Mouse (Mus musculus): ENCODE results near the gene Ric1.
"Not testable (repeated sequence)": the region's sequence is repeated elsewhere in the genome, so short reads cannot be mapped to it uniquely, and the experiment has no call there.

Gene Ric1

GRCm38 (mm10) chr19:29497874-29498273 is 24.2 kb upstream of the Ric1 start:
- no peak for DNase-seq (ENCODE audit: low spot score in 2 of 2)

GRCm38 (mm10) chr19:29498842-29499456 is 23.1 kb upstream of the Ric1 start:
- DNase-seq (ENCODE audit: low spot score in 2 of 2): no peak

DNA sequence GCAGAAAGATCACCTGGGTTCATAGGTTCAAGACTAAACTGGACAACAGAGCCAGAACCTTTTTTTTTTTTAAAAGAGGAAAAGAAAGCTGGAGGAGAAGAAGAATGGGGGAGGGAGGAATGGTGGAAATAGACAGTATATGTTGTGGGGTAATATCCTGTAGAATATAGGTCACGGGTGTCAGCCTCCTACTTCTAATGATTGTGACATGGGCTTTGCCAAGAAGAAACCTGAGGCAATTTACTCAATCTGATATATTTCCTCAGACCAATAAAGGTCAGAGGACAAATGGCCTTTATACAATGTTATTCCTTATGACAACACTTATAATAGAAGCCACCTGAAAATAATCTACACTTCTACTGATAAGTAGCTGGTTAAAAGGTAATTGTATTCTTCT is 21.7 kb upstream of the Ric1 start:
- no peak for DNase-seq (ENCODE audit: low spot score in 2 of 2)

DNA sequence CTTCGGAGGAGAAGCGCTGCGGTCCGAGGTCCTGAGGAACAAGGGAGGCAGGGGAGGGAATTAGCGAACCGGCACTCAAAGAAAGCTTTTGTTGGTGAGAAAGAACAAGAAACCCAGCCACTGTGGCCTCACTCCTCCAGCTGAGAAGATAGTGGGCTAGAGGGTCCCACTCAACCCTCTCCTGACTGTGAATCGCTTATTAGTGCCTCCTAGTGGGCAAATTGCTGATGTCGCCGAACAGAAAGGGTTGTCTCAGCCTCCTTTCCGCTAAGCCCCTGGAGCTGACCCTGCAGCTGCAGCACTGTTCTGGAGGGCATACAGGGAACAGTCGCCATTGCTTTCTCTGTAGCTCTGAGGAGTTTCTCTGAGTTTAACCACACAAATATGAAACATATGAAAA is 21.0 kb upstream of the Ric1 start:
- DNase-seq (ENCODE audit: low spot score in 2 of 2): no peak

DNA sequence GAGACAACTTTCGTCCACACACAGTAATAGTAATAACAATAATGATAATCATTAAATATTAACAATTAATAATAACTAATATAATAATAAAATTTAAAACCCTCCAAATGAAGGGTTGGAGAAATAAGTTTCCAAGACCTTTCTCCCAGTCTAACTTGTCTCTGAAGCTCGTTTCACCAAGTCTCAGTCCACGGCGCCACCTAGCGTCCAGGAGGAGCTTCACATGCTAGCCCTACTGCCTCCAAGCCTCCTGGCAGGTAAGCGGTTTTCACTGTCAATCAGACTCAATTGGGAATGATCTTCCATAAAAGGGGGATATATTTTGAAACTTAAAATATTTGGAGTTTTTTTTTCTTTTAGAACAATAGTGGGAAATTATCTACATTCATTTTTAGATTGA is 20.6 kb upstream of the Ric1 start:
- peak; percentile 55 to 77 for DNase-seq (ENCODE audit: low spot score in 2 of 2)

- no peak for DNase-seq (ENCODE audit: low spot score in 2 of 2)
These were observed 18.0 kb upstream of the Ric1 start for GRCm38 (mm10) chr19:29504131-29504530.

DNA sequence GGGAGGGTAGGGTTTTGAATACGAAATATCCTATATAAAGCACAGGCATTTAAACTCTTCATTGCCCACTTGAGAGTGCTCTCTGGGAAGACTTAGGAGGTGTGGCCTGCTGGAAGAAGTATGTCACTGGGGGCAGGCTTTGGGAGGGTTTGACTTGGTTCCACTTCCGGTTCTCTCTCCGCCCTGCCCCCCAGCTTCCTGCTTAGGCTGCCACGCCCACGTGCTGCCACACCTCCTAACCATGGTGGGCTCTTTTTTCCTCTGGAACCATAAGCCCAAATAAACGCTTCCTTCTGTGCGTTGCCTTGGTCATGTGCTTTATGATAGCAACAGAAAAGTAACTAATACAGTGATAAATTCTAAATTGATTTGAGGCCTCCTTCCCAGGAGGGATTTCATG is 16.5 kb upstream of the Ric1 start:
- DNase-seq (ENCODE audit: low spot score in 2 of 2): no peak

GRCm38 (mm10) chr19:29508208-29508607 is 13.9 kb upstream of the Ric1 start:
- no peak for DNase-seq (ENCODE audit: low spot score in 2 of 2)

DNA sequence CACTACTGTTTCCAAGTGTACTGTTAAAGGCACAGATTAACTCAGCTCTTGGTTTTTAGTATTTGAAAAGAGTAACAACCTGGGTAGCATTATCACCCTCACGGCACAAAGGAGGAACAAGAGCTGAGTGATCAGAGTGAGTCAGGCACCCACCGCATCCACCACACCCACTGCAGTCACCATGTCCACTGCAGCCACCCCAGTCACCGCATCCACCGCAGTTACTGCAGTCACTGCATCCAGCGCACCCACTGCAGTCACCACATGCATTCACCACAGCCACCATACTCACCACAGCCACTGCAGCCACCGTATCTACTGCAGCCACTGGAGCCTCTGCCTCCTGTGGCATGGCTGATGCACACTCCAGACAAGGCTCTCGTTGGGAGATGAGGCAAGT is 12.2 kb upstream of the Ric1 start:
- no peak for DNase-seq (ENCODE audit: low spot score in 2 of 2)

- DNase-seq (ENCODE audit: low spot score in 2 of 2): no peak
These were observed 10.3 kb upstream of the Ric1 start for GRCm38 (mm10) chr19:29511826-29512225.

DNA sequence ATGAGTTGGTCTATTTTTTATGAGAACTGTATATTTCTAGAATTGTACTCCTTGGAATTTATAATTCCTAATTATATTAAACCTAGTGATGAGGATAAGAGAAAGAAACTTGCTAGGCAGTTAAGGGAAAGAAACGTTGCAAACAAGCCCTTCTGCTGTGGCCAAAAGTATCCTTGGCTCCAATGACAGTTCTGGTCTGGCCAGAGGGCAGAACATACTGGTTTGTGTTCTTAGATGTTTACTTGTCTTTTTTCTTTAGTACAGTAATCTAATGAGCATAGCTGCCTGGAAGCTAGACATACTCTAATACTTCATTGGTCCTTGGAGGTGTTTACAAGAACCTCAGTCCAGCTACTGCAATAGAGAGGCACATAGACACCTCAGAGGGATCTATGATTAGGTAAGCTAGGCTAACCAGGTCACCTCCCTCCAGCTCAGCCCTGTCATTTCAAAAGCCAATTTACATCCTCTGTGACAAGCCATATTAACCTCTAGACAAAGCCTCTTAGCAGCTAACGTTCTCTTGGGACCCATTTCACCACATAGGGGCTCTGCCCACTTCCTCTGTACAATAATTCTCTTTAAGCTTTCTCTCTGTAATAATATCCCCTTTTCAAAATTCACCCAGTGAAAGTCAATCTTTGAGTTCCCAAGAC is 8.8 kb upstream of the Ric1 start:
- DNase-seq (ENCODE audit: low spot score in 2 of 2): no peak

DNA sequence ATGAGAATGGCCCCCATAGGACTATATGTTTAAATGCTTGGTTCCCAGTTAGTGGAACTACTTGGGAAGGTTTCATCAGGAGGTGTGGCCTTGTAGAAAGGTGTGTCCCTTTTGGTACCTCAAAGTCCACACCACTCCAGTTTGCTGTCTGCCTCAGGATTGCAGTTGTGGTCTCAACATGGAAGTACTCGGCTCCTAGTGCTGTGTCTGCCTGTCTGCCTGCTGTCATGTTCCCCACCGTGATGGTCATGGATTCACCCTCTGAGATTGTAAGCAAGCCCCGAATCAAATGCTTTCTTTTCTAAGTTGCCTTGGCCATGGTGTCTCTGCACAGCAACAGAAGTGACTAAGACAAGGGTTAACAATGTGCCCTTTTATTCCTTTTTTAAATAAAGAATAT is 8.0 kb upstream of the Ric1 start:
- DNase-seq (ENCODE audit: low spot score in 2 of 2): no peak

DNA sequence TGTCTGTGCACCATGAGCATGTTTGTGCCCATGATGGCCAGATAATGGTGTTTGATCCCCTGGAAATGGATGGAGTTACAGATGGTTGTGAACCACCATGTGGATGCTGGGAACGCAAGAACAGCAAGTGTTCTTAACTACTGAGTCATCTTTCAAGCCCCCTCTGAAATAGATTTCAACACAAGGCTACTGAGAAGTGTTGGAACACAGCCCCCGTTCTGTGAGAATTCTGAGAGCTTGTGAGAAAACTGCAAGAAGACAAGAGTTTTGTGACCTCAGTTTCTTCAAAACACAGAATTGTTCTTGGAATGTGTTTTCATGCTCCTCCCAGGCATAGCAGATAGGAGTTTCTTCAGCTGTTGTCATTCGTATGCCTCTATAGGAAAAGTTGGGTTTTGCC is 6.7 kb upstream of the Ric1 start:
- DNase-seq (ENCODE audit: low spot score in 2 of 2): no peak

DNA sequence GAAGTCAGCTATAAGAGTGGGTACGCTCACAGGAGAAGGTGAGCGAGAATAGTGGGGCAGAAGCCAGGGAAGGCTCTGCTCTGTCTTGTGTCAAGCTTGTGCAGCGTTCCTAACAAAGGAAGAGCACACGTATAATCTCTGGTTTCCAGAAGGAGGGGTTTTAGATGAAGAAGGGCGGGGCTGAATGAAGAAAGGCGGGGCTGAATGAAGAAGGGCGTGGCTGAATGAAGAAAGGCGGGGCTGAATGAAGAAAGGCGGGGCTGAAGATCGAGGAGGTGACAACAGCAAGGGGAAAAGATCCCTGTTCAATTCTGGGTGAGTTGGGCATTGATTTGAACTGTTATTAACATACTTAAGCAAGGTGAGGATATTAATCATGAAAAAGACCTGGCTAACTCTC is 6.1 kb upstream of the Ric1 start:
- DNase-seq (ENCODE audit: low spot score in 2 of 2): no peak

DNA sequence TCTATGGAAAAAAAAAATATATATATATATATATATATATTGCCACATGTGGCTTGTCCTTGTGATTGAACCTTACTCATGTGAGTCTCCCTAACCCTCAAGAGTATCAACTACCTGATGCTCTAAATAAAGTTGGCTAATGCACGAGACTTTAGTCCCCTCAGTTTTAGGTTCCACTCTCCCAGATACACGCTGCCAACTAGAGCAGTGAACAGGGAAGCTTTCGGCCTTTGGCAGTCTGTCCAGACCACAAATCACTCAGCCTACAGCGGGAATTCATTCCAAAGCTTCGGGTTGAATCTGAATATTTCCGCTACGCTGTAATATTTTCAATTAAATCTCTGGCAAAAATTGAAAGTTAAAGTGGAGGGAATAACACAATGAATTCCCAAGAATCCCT is 3.7 kb upstream of the Ric1 start:
- no peak for DNase-seq (ENCODE audit: low spot score in 2 of 2)

DNA sequence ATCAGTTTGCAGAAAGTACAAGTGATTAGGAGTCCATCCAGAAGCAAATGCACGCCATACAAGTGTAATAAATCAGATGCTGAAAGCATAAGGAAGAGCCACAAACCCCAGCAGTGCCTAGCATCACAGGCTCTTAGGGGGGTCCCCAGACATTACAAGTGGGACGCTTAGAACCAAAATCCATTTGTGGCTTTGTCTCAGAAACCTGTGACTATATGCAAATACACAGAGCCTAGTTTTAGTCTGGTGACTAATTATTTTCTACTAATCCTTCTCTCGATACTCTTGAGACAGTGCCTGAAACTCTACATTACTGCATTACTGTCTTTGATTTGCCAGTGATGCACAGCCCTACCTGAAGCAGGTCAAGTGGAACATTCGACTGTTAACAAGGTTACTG is 3.2 kb upstream of the Ric1 start:
- no peak for DNase-seq (ENCODE audit: low spot score in 2 of 2)

DNA sequence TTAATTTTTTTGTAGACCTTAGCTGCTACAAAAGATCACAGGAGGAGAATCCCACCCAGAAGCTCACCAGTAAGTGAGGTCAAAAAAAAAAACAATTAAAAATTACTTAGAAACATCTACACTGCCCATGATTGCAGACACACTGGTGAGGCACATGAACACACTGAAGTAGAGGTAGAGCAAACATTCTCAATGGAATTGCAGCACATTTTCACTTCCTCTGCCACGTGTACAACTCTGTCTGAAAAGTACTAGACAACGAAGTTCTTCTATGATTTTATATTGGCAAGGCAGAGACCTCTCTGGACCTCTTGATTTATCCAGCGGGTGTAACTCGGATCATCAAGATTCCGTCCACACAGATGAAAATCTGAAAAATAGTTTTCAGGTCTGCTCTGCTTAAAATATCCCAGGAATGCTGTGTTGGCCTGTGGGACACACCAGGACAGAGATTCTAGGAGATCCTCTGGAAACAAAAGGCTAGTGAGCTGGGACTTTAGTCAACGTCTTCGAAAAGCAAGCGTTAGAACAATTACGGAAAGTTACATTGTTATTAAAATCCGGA is 1.0 kb upstream of the Ric1 start:
- DNase-seq (ENCODE audit: low spot score in 2 of 2): no peak

GRCm38 (mm10) chr19:29522445-29523229 is 555 bp downstream of the Ric1 start:
- DNase-seq (ENCODE audit: low spot score in 2 of 2): peak; percentile 36 to 48

GRCm38 (mm10) chr19:29523230-29523582 is 1.1 kb downstream of the Ric1 start:
- DNase-seq (ENCODE audit: low spot score in 2 of 2): no peak

DNA sequence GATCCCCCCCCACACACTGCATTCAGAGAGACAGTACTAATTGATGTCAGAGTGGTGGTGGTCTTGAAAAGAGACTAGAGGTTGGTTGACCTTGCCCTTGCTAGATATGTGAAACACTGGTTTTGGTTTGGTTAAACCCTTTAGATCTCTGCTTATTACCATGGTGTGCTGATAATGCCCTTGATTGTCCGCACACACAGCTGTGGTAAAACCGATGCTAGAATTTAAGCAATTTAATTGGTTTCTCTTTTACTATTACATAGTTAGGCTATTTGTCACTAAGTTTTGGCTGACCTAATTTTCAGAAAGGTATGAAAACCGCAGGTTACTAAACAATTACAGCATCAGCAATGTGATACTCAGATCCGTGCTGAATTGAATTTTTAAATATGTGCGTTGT is 1.6 kb downstream of the Ric1 start:
- no peak for DNase-seq (ENCODE audit: low spot score in 2 of 2)

DNA sequence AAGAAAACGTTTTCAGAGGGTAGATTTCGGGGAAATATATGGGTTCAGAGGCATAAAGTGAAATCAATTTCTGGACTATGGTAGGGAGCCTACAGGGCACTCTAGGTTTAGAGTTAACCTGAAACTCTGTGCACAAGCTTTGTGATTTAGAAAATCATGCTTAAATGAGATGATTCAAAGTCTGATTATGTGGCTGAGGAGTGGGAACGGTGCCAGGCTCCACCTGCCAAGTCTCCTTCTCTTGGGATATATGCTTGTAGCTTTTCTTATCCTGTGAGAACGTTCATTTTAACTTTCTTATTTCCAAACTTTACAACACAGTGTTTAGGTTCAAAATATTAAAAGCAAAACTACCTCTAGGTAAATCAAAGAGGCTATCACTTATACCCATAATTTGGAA is 2.5 kb downstream of the Ric1 start:
- no peak for DNase-seq (ENCODE audit: low spot score in 2 of 2)

DNA sequence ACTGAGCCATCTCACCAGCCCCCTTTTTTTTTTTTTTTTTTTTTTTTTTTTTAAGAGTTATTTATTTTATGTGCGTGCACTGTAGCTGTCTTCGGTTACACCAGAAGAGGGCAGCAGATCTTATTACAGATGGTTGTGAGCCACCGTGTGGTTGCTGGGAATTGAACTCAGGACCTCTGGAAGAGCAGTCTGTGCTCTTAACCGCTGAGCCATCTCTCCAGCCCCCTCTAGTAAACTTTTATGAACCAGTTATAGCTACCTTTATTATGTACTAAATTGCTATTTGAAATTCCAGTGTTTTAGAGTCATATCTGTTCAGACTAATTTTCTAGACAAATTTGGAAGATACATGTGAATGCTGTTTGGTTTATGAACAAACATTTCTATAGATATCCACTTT is 3.5 kb downstream of the Ric1 start:
- DNase-seq (ENCODE audit: low spot score in 2 of 2): not testable (repeated sequence)

DNA sequence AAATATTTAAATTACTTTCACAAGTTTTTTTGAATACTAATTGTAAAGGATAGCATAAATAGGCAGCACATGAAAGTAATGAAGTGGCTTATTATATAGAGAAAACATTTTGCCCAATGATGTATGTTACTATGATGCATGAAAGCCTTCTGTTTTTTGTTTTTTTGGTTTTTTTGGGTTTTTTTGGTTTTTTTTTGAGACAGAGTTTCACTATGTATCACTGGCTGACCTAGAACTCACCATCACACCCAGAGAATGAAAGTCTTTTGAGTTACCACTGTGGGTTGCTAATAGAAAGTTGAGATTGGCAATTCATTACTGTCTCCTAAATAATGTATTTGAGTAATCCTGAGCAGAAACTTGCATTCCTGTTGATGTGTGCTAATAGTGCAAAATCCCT is 4.8 kb downstream of the Ric1 start:
- no peak for DNase-seq (ENCODE audit: low spot score in 2 of 2)

Measured in frontal cortex, postnatal 10 days (tissue).